Mouse (Mus musculus): ENCODE results near the gene Carmil1. TPM values are rescaled to one million over a fixed set of nuclear protein-coding genes. Genes with fewer than 3 reads are reported as not detected.
A peak's percentile ranks its signal among the peaks of the same experiment; 100 is the strongest.

Carmil1 gene
- polyA plus RNA-seq, 1 experiment from 2014 or later: 39.9 TPM

DNA sequence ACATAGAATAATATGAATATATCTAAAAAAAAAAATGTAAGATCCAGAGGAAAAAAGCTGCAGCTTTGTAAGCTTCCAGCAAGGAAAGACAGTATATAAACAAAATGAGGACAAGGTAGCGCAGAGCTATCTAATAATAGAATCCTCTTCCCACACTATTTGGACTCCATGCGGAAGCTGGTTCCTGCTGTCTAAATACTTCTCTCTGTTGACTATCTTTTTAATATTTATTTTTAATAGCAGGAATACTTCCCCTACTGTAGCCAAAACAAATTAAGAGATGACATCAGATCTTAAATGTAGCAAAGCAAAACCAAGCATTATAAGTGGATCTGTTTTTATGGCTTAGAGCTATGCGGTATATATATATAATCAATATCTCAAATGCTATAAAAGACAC lies 27.0 kb downstream of the Carmil1 start:
- ATAC-seq (ENCODE audit: low FRiP score): no peak
- WGBS: 85% methylated on average over 3 of the region's 3 CpGs
- no peaks in the 10 kb centered on the region for H3K36me3 ChIP-seq

DNA sequence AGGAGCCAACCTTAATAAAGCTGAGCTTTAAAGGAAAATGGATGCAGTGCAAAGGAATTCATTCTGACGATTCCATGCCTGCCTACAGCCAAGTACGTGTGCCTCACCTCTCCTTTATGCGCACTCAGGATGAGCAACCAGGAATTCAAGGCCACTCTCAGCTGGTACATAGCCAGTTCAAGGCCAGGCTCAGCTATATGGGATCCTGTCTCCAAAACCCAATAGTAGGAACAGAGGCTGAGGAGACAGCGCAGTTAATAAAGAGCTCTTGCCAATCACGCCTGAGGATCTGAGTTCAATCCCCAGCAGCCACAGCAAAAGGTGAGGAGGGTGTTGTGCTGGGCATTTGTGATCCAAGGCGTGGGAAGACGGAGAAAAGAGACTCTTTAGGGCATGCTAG lies 29.4 kb downstream of the Carmil1 start:
- no peaks in the 10 kb centered on the region for H3K27me3 ChIP-seq (replicated peaks)
- no peak for ATAC-seq (ENCODE audit: low FRiP score)
- no peak overlapping the region for H3K27ac ChIP-seq (replicated peaks)
- H3K36me3 ChIP-seq: no peaks in the 10 kb centered on the region
- no peaks in the 10 kb centered on the region for H3K9me3 ChIP-seq (replicated peaks)
- no peak overlapping the region for H3K4me2 ChIP-seq
- no peak overlapping the region for H3K9ac ChIP-seq (replicated peaks)
- H3K4me3 ChIP-seq (replicated peaks): no peak overlapping the region
- no peaks in the 10 kb centered on the region for H3K4me1 ChIP-seq
- WGBS: 89% methylated on average over 7 of the region's 7 CpGs

More for the DNA sequence above, 27.0 kb downstream of the Carmil1 start:
- H3K4me3 ChIP-seq (replicated peaks): no peak overlapping the region
- H3K4me1 ChIP-seq: no peaks in the 10 kb centered on the region
- H3K4me2 ChIP-seq: no peak overlapping the region
- no peak overlapping the region for H3K9ac ChIP-seq (replicated peaks)
- no peaks in the 10 kb centered on the region for H3K27me3 ChIP-seq (replicated peaks)
- no peaks in the 10 kb centered on the region for H3K9me3 ChIP-seq (replicated peaks)
- H3K27ac ChIP-seq (replicated peaks): no peak overlapping the region

DNA sequence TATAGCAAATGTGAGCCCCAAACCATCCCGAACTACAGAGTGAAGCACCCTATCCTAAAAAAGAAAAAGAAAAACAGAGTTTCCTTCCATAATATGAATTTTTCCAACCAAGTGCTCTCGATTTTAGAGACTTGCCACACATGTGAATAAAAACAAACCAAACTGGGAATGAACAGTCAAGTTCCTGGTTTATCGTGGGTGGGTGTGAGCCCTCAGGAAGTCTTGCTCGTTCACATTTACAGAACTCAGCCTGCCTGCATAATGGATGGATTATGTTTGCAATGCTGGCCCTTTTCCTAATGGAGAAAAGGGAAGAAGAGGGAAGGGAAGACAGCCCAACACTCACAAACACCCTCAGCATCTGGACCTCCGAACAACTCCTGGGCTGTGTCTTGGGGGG lies 32.7 kb downstream of the Carmil1 start:
- no peak for ATAC-seq (ENCODE audit: low FRiP score)
- Histone ChIP-seq H3K4me2 (no peak overlapping the region), H3K27ac (replicated peaks) (no peak overlapping the region), H3K4me1 (no peaks in the 10 kb centered on the region), H3K27me3 (replicated peaks) (no peaks in the 10 kb centered on the region), H3K9me3 (replicated peaks) (no peaks in the 10 kb centered on the region), H3K36me3 (no peaks in the 10 kb centered on the region), H3K4me3 (replicated peaks) (no peak overlapping the region), H3K9ac (replicated peaks) (no peak overlapping the region)
- WGBS: 82% methylated on average over 5 of the region's 5 CpGs

DNA sequence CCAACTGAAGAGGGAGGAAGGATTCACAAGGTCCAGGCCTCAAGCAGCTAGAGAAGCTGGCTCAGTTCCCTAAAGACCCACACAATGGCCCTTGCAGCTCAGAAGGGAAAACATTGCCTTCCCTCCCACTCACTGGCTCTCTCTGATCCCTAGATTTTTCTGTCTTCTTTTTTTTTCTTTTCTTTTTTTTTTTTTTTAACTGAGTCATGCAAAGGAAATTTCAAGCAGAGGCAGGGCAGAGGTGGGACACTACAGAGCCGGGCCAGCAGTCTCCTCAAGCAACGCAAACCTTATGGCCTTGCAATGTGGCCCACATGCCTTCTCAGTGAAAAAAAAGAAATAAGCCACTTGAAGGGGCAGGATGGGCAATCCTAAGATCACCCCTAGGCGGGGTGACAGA lies 33.2 kb downstream of the Carmil1 start:
- 86% methylated on average over 3 of the region's 3 CpGs for WGBS
- H3K36me3 ChIP-seq: no peaks in the 10 kb centered on the region
- no peaks in the 10 kb centered on the region for H3K4me1 ChIP-seq
- H3K9me3 ChIP-seq (replicated peaks): no peaks in the 10 kb centered on the region
- H3K27ac ChIP-seq (replicated peaks): no peak overlapping the region
- no peak overlapping the region for H3K4me3 ChIP-seq (replicated peaks)
- ATAC-seq (ENCODE audit: low FRiP score): no peak
- H3K27me3 ChIP-seq (replicated peaks): no peaks in the 10 kb centered on the region
- H3K9ac ChIP-seq (replicated peaks): no peak overlapping the region
- H3K4me2 ChIP-seq: no peak overlapping the region

DNA sequence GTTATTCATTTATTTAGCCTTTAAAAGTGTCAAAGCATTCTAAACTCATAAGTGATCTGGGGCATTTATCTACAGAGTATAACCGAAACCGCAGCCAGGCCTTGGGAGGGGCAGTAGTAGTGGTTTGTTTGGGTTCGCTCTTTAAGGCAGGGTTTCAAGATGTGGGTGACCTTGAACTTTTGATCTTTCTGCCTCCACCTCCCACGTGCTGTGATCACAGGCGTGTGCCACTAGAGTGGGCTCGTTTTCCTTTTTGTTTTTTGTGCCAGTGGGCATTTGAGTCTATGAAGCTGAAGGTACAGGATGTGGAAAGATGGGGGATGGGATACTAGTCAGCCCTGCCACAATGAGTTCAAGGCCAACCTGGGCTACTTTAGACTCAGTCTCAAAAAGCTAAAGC lies 34.3 kb downstream of the Carmil1 start:
- Histone ChIP-seq H3K4me2 (no peak overlapping the region), H3K9ac (replicated peaks) (no peak overlapping the region), H3K4me3 (replicated peaks) (no peak overlapping the region), H3K36me3 (no peaks in the 10 kb centered on the region), H3K9me3 (replicated peaks) (no peaks in the 10 kb centered on the region), H3K27me3 (replicated peaks) (no peaks in the 10 kb centered on the region), H3K4me1 (no peaks in the 10 kb centered on the region), H3K27ac (replicated peaks) (no peak overlapping the region)
- 92% methylated on average over 6 of the region's 6 CpGs for WGBS
- no peak for ATAC-seq (ENCODE audit: low FRiP score)

DNA sequence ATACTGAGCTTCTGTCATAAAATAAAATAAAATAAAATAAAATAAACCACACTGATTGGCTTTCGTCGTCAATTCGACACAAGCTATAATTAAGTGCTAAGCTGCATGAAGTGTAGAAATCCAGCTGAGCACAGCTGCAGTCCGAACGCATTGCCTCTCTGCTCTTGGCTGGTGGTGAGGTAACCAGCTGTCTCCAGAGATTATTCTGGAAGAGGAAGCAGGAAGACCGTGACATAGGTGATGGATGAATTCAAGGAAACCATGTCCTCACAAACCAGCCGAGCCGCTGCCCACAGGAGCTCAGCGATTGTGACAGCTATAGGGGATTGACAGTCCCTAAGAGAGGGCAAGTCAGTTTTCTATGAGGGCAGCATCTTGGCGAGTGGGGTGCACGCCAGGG lies 36.0 kb downstream of the Carmil1 start:
- no peak overlapping the region for H3K27ac ChIP-seq (replicated peaks)
- H3K36me3 ChIP-seq: no peaks in the 10 kb centered on the region
- H3K9ac ChIP-seq (replicated peaks): no peak overlapping the region
- H3K4me2 ChIP-seq: no peak overlapping the region
- WGBS: 61% methylated on average over 11 of the region's 11 CpGs
- H3K4me1 ChIP-seq: no peaks in the 10 kb centered on the region
- no peaks in the 10 kb centered on the region for H3K9me3 ChIP-seq (replicated peaks)
- no peak overlapping the region for H3K4me3 ChIP-seq (replicated peaks)
- ATAC-seq (ENCODE audit: low FRiP score): no peak
- no peaks in the 10 kb centered on the region for H3K27me3 ChIP-seq (replicated peaks)

DNA sequence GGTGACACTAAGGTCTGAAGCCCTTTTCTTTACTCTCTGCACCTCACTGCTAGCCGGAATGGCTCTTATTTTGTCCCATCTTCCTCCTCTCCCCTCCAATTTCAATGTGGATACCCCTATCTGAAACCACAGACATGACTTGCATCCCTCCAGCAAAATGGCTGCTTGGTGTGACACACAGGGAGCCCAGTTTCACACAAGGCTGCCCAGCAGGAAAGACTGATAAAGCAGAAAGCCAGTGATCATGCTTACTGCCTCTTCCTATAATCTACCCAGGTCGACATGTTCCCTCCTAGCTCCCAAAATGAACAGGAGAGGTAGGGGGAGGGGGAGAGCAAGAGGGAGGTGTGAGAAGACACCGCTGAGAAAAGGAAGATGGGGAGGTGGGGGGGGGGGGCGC lies 36.6 kb downstream of the Carmil1 start:
- H3K27me3 ChIP-seq (replicated peaks): no peaks in the 10 kb centered on the region
- H3K4me3 ChIP-seq (replicated peaks): no peak overlapping the region
- H3K36me3 ChIP-seq: no peaks in the 10 kb centered on the region
- no peak for ATAC-seq (ENCODE audit: low FRiP score)
- H3K27ac ChIP-seq (replicated peaks): no peak overlapping the region
- WGBS: 91% methylated on average over 4 of the region's 4 CpGs
- no peak overlapping the region for H3K4me2 ChIP-seq
- H3K9me3 ChIP-seq (replicated peaks): no peaks in the 10 kb centered on the region
- H3K4me1 ChIP-seq: no peaks in the 10 kb centered on the region
- no peak overlapping the region for H3K9ac ChIP-seq (replicated peaks)

DNA sequence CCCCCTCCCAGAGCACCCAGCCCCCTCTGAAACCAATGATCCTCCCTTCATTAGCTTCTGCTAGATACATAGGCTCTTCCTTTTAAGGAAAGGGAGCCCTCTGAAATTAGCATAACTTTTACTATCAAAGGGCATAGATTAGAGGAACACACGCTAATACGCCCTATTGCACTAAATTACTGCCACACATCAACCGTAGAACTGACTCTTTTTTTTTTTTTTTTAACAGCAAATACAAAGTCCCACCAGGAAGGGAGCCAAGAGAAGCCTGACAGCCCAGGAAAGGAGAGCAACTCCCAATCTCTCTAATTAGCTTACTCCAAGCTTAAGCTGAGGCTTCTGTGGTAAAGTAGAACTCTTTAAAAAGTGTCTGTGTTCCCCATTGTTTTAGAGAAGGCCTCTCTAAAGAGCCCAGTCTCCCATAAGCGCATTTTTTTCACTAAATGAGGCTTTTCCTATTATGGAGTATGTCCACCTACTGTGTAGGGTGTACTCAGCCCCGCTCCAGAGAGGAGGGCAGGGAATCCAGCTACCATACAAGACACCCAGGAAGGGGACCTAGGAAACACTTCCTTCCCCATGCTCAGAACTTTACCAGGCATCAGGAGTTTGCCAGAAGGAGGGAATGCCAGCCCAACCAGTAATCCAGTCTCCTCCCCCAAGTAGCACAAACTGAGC lies 38.0 kb downstream of the Carmil1 start:
- 37% methylated on average over 5 of the region's 5 CpGs for WGBS
- Histone ChIP-seq H3K9me3 (replicated peaks) (no peaks in the 10 kb centered on the region), H3K9ac (replicated peaks) (no peak overlapping the region), H3K27ac (replicated peaks) (0 out of 2 replicates have a peak overlapping the region, but pooled peaks have one; percentile 23), H3K36me3 (no peaks in the 10 kb centered on the region), H3K4me2 (no peak overlapping the region), H3K27me3 (replicated peaks) (no peaks in the 10 kb centered on the region), H3K4me3 (replicated peaks) (no peak overlapping the region), H3K4me1 (no peaks in the 10 kb centered on the region)
- ATAC-seq (ENCODE audit: low FRiP score): no peak

DNA sequence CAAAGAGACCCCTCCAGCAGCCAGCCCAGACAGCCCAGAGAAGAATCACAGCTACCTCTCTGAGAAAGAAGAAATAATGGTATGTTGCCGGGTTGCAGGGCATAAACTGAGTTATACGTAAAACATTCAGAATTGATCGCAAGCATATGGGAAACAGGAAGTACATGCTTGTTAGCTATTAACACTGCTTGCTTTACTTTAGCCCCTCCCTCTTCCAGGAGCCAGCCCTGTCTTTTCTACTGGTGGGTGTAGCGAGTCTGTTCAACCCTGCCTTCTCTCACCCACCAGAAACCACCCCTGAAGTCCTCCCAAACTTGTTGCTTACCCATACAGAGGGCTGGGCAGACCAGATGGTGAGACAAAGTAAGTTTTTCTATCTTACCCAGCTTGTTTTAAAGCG lies 39.4 kb downstream of the Carmil1 start:
- ATAC-seq (ENCODE audit: low FRiP score): no peak
- H3K27ac ChIP-seq (replicated peaks): no peak overlapping the region
- H3K4me2 ChIP-seq: no peak overlapping the region
- H3K9ac ChIP-seq (replicated peaks): no peak overlapping the region
- H3K4me3 ChIP-seq (replicated peaks): no peak overlapping the region
- no peaks in the 10 kb centered on the region for H3K36me3 ChIP-seq
- WGBS: 81% methylated on average over 5 of the region's 5 CpGs
- H3K27me3 ChIP-seq (replicated peaks): no peaks in the 10 kb centered on the region
- no peaks in the 10 kb centered on the region for H3K9me3 ChIP-seq (replicated peaks)
- H3K4me1 ChIP-seq: no peaks in the 10 kb centered on the region

DNA sequence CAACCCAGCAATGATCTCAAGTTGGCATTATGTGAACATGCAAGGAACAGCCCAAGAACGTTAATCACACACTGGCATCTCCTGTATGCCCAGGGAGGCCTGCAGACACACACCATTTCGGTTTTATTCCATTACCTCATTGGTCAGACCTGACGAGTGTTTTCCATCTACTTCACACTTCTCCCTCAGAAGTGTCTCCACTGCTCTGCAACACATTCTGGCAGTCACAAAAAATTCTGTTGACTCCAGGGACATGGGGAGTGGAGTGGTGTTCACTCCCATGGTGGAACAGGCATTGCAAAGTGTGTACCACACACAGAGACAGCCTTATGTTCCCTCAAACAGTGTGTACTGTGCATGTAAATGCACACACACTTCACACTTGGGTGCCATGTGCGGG lies 40.2 kb downstream of the Carmil1 start:
- no peak overlapping the region for H3K9ac ChIP-seq (replicated peaks)
- H3K36me3 ChIP-seq: no peaks in the 10 kb centered on the region
- no peak overlapping the region for H3K27ac ChIP-seq (replicated peaks)
- H3K27me3 ChIP-seq (replicated peaks): no peaks in the 10 kb centered on the region
- no peaks in the 10 kb centered on the region for H3K9me3 ChIP-seq (replicated peaks)
- 87% methylated on average over 4 of the region's 4 CpGs for WGBS
- no peaks in the 10 kb centered on the region for H3K4me1 ChIP-seq
- H3K4me2 ChIP-seq: no peak overlapping the region
- no peak overlapping the region for H3K4me3 ChIP-seq (replicated peaks)
- no peak for ATAC-seq (ENCODE audit: low FRiP score)

DNA sequence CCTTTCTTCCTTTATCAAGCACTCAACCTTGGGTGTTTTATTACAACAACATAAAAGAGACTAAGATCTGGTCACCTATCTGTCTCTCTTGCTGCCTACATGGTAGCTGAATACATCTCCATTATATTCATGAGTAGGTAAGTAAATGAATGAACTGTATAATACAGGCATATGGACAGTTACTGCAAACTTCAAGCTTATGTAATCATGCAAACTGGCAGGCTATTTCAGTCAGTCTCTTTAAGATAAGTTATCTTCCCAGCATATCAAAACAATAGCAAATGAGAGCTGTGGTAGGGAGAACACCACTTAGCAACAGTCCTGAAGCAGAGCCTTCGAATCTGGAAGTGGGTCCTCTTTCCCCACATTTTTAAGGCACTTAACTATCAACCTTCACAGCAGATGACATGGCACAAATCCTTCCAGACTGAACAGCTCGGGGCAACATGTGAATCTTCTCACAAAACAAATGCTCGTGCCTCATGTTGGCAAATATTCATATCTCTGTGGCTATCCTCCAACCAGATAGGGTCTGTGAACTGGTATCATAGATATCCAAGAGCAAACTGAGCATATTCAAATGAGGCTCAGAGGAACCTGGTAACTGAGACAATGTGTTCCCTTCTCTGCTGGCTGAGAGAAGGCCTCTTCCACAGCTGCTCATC lies 42.0 kb downstream of the Carmil1 start:
- no peaks in the 10 kb centered on the region for H3K9me3 ChIP-seq (replicated peaks)
- 82% methylated on average over 3 of the region's 3 CpGs for WGBS
- no peaks in the 10 kb centered on the region for H3K36me3 ChIP-seq
- no peak overlapping the region for H3K4me3 ChIP-seq (replicated peaks)
- H3K4me2 ChIP-seq: no peak overlapping the region
- no peak for ATAC-seq (ENCODE audit: low FRiP score)
- H3K9ac ChIP-seq (replicated peaks): no peak overlapping the region
- no peaks in the 10 kb centered on the region for H3K27me3 ChIP-seq (replicated peaks)
- H3K4me1 ChIP-seq: no peaks in the 10 kb centered on the region
- H3K27ac ChIP-seq (replicated peaks): no peak overlapping the region

DNA sequence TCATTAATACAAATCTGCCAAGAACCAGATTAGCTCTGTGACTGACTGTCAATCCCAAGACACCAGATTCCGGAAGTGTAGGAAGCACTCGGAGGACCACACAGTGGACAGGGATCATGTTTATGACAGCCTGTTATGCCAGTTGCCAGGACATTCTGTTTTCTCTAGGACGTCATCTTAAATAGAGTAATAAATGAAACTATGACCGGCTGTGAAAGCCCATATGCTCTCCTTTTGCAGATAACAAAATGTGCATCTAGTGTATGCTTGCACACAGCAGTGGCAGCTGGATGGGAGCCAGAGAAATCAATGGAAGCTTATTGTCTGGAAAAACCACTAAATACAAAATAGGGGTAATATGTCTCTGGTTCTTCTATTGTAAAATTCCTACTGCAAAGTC lies 43.9 kb downstream of the Carmil1 start:
- peak; percentile 40; the same call in 1 of the 2 replicates for ATAC-seq (ENCODE audit: low FRiP score)
- H3K4me3 ChIP-seq (replicated peaks): no peak overlapping the region
- no peaks in the 10 kb centered on the region for H3K9me3 ChIP-seq (replicated peaks)
- no peak overlapping the region for H3K27ac ChIP-seq (replicated peaks)
- no peak overlapping the region for H3K9ac ChIP-seq (replicated peaks)
- H3K27me3 ChIP-seq (replicated peaks): no peaks in the 10 kb centered on the region
- WGBS: 50% methylated on average over 4 of the region's 4 CpGs
- H3K36me3 ChIP-seq: no peaks in the 10 kb centered on the region
- no peak overlapping the region for H3K4me2 ChIP-seq
- H3K4me1 ChIP-seq: peaks cover 7% of the 10 kb centered on the region; the same call in 1 of the 2 replicates
